Mouse (Mus musculus) brain, embryonic 14.5 days (tissue): ENCODE data around the gene Pla2g1b.

ENCODE experiments used
- CTCF ChIP-seq: fragments of 200-500 bp; IDR thresholded peaks from 2 replicates; pipeline ENCODE4 v1.5.1; 2012; ENCODE audit warnings: inconsistent platforms, mild to moderate bottlenecking, moderate library complexity, borderline replicate concordance; ENCODE audit not compliant: insufficient read depth, insufficient read length; ENCODE audit errors: extremely low read depth
- POLR2A ChIP-seq: fragments of 200-500 bp; IDR thresholded peaks from 2 replicates; pipeline ENCODE4 v1.6.1; 2012; ENCODE audit warnings: mild to moderate bottlenecking, inconsistent platforms, borderline replicate concordance; ENCODE audit not compliant: poor library complexity, insufficient read depth, insufficient read length, severe bottlenecking; ENCODE audit errors: extremely low read depth

- peak; percentile 40; the same call in 1 of the 2 replicates for TF ChIP-seq CTCF
- no peak for TF ChIP-seq POLR2A
Measured at GRCm38 (mm10) chr5:115465642-115466420, at the start of gene Pla2g1b.
